Mouse (Mus musculus) MEL (cell line): ENCODE measurements around the gene Ccdc146. TPM values are rescaled to one million over a fixed set of nuclear protein-coding genes. Genes with fewer than 3 reads are reported as not detected.

Experiments
- DNase-seq: peaks from one replicate; pipeline ENCODE4 v3.0.0; 2011; ENCODE audit warnings: low read depth, low spot score
- H3K27ac ChIP-seq: 2 replicates; pipeline ENCODE4 v1.5.1; 2012; ENCODE audit warnings: low read depth, mild to moderate bottlenecking, control low read depth, low read length, moderate library complexity; ENCODE audit not compliant: control insufficient read depth
- H3K27me3 ChIP-seq, 2 experiments: fragments of 150-350 bp in 1 of 2; sonication (generic) in 1 of 2; 2 replicates each; pipeline ENCODE4 v1.6.1; 2012; ENCODE audit warnings: low read length in 2 of 2, mild to moderate bottlenecking in 2 of 2, improper control_type of control experiment in 1 of 2, moderate library complexity in 1 of 2; ENCODE audit not compliant: insufficient read depth in 2 of 2, control insufficient read depth in 1 of 2
- H3K36me3 ChIP-seq, 2 experiments: 2 replicates each; pipeline ENCODE4 v1.6.1; 2012 to 2014; ENCODE audit warnings: low read length in 2 of 2, improper control_type of control experiment in 1 of 2, inconsistent platforms in 1 of 2, mild to moderate bottlenecking in 1 of 2; ENCODE audit not compliant: insufficient read depth in 2 of 2, control insufficient read depth in 1 of 2
- H3K4me1 ChIP-seq, 2 experiments: fragments of 150-350 bp in 1 of 2; sonication (generic) in 1 of 2; 2 replicates each; pipeline ENCODE4 v1.6.1; 2012; ENCODE audit warnings: low read length in 2 of 2, improper control_type of control experiment in 1 of 2, mild to moderate bottlenecking in 1 of 2; ENCODE audit not compliant: insufficient read depth in 2 of 2, control insufficient read depth in 1 of 2
- H3K4me3 ChIP-seq, 2 experiments: fragments of 150-350 bp in 1 of 2; sonication (generic) in 1 of 2; 2 replicates each; pipeline ENCODE4 v1.5.1; 2012; ENCODE audit warnings: low read depth in 2 of 2, low read length in 2 of 2, mild to moderate bottlenecking in 2 of 2, moderate library complexity in 2 of 2, control low read depth in 1 of 2, improper control_type of control experiment in 1 of 2; ENCODE audit not compliant: control insufficient read depth in 1 of 2, insufficient read depth in 1 of 2
- H3K79me2 ChIP-seq: 2 replicates; pipeline ENCODE4 v1.6.1; 2012; ENCODE audit warnings: mild to moderate bottlenecking, low read length, moderate library complexity; ENCODE audit not compliant: control insufficient read depth, poor library complexity, insufficient read depth
- H3K9ac ChIP-seq: 2 replicates; pipeline ENCODE4 v1.6.1; 2012; ENCODE audit warnings: low read depth, mild to moderate bottlenecking, control low read depth, low read length, moderate library complexity; ENCODE audit not compliant: control insufficient read depth, poor library complexity, severe bottlenecking
- H3K9me3 ChIP-seq: fragments of 150-350 bp; sonication (generic); replicated peaks from 2 replicates; pipeline ENCODE4 v1.6.1; 2012; ENCODE audit warnings: mild to moderate bottlenecking, low read length, improper control_type of control experiment, moderate library complexity; ENCODE audit not compliant: insufficient read depth
- BHLHE40 ChIP-seq: IDR thresholded peaks from 2 replicates; pipeline ENCODE4 v1.6.1; 2012; ENCODE audit warnings: low read depth, mild to moderate bottlenecking, inconsistent platforms, low read length, improper control_type of control experiment, borderline replicate concordance
- CHD1 ChIP-seq: IDR thresholded peaks from 2 replicates; pipeline ENCODE4 v1.6.1; 2012; ENCODE audit warnings: low read depth, mild to moderate bottlenecking, inconsistent platforms, low read length, improper control_type of control experiment
- EP300 ChIP-seq, 2 experiments: IDR thresholded peaks; 2 replicates each; pipeline ENCODE4 v1.6.1; 2011; ENCODE audit warnings: improper control_type of control experiment in 2 of 2, low read length in 2 of 2, low read depth in 1 of 2, mild to moderate bottlenecking in 1 of 2
- GABPA ChIP-seq: IDR thresholded peaks from 2 replicates; pipeline ENCODE4 v1.6.1; 2012; ENCODE audit warnings: low read depth, mild to moderate bottlenecking, inconsistent platforms, low read length, improper control_type of control experiment, moderate library complexity
- HCFC1 ChIP-seq: IDR thresholded peaks from 2 replicates; pipeline ENCODE4 v1.6.1; 2012; ENCODE audit warnings: low read depth, mild to moderate bottlenecking, inconsistent platforms, low read length, improper control_type of control experiment, moderate library complexity
- KAT2A ChIP-seq: conservative IDR thresholded peaks from 2 replicates; pipeline ENCODE4 v1.6.1; 2012; ENCODE audit warnings: low read depth, low read length, improper control_type of control experiment, inconsistent platforms
- MEF2A ChIP-seq: IDR thresholded peaks from 2 replicates; pipeline ENCODE4 v1.6.1; 2014; ENCODE audit warnings: low read depth, mild to moderate bottlenecking, inconsistent platforms, low read length, improper control_type of control experiment; ENCODE audit not compliant: poor library complexity, insufficient replicate concordance, severe bottlenecking; ENCODE audit errors: extremely low read depth
- MXI1 ChIP-seq: IDR thresholded peaks from 2 replicates; pipeline ENCODE4 v1.6.1; 2011; ENCODE audit warnings: mild to moderate bottlenecking, low read depth, low read length, improper control_type of control experiment
- MYC ChIP-seq: IDR thresholded peaks from 2 replicates; pipeline ENCODE4 v1.6.1; 2011; ENCODE audit warnings: low read depth, mild to moderate bottlenecking, low read length, improper control_type of control experiment, moderate library complexity
- NELFE ChIP-seq: IDR thresholded peaks from 2 replicates; pipeline ENCODE4 v1.6.1; 2011; ENCODE audit warnings: low read depth, low read length, improper control_type of control experiment
- POLR2A ChIP-seq, 2 experiments: IDR thresholded peaks; 2 replicates each; pipeline ENCODE4 v1.6.1; 2011 to 2012; ENCODE audit warnings: low read length in 2 of 2, mild to moderate bottlenecking in 2 of 2, control low read depth in 1 of 2, improper control_type of control experiment in 1 of 2, low read depth in 1 of 2, moderate library complexity in 1 of 2; ENCODE audit not compliant: control insufficient read depth in 1 of 2, insufficient read depth in 1 of 2, poor library complexity in 1 of 2
- POLR2AphosphoS2 ChIP-seq: IDR thresholded peaks from 2 replicates; pipeline ENCODE4 v1.6.1; 2011; ENCODE audit warnings: low read length, improper control_type of control experiment
- POLR2AphosphoS5 ChIP-seq: IDR thresholded peaks from 2 replicates; pipeline ENCODE4 v1.6.1; 2012; ENCODE audit warnings: low read depth, borderline replicate concordance, mild to moderate bottlenecking, inconsistent platforms, low read length, moderate library complexity, mixed read lengths
- RAD21 ChIP-seq: IDR thresholded peaks from 2 replicates; pipeline ENCODE4 v1.6.1; 2011; ENCODE audit warnings: mild to moderate bottlenecking, low read depth, low read length, improper control_type of control experiment
- SMC3 ChIP-seq: IDR thresholded peaks from 2 replicates; pipeline ENCODE4 v1.6.1; 2011; ENCODE audit warnings: low read depth, low read length, improper control_type of control experiment
- TBP ChIP-seq: IDR thresholded peaks from 2 replicates; pipeline ENCODE4 v1.8.0; 2011; ENCODE audit warnings: low read depth, low read length, improper control_type of control experiment
- UBTF ChIP-seq: IDR thresholded peaks from 2 replicates; pipeline ENCODE4 v1.6.1; 2012; ENCODE audit warnings: low read depth, mild to moderate bottlenecking, inconsistent platforms, low read length, improper control_type of control experiment, moderate library complexity, borderline replicate concordance; ENCODE audit not compliant: insufficient read depth
- USF1 ChIP-seq: IDR thresholded peaks from 2 replicates; pipeline ENCODE4 v1.6.1; 2014; ENCODE audit warnings: low read depth, mild to moderate bottlenecking, inconsistent platforms, low read length, improper control_type of control experiment, moderate library complexity
- USF2 ChIP-seq, 2 experiments: IDR thresholded peaks; 2 replicates each; pipeline ENCODE4 v1.6.1; 2011 to 2012; ENCODE audit warnings: improper control_type of control experiment in 2 of 2, low read length in 2 of 2, borderline replicate concordance in 1 of 2, inconsistent platforms in 1 of 2, low read depth in 1 of 2, mild to moderate bottlenecking in 1 of 2; ENCODE audit not compliant: insufficient read depth in 1 of 2
- ZC3H11A ChIP-seq: IDR thresholded peaks from 2 replicates; pipeline ENCODE4 v1.6.1; 2012; ENCODE audit warnings: low read depth, mild to moderate bottlenecking, inconsistent platforms, low read length, improper control_type of control experiment
- ZKSCAN1 ChIP-seq: IDR thresholded peaks from 2 replicates; pipeline ENCODE4 v1.6.1; 2012; ENCODE audit warnings: low read depth, mild to moderate bottlenecking, inconsistent platforms, low read length, improper control_type of control experiment, moderate library complexity
- ZMIZ1 ChIP-seq: IDR thresholded peaks from 2 replicates; pipeline ENCODE4 v1.6.1; 2012; ENCODE audit warnings: low read depth, mild to moderate bottlenecking, inconsistent platforms, low read length, improper control_type of control experiment, moderate library complexity
- ZNF384 ChIP-seq: IDR thresholded peaks from 2 replicates; pipeline ENCODE4 v1.6.1; 2012; ENCODE audit warnings: low read depth, mild to moderate bottlenecking, inconsistent platforms, low read length, improper control_type of control experiment
- polyA plus RNA-seq, 2 experiments: library from polyadenylated mRNA; stranded (reverse) in 1 of 2; unstranded in 1 of 2; fragments of >175 nt in 1 of 2; fragments of >200 nt in 1 of 2; gene quantifications; 2 replicates each; pipeline versions ENCODE4 v1.2.1 to v1.2.4; 2012; ENCODE audit warnings: low replicate concordance in 2 of 2, low read depth in 1 of 2; ENCODE audit not compliant: insufficient read length in 2 of 2, insufficient read depth in 1 of 2, missing spikeins in 1 of 2
- total RNA-seq: library from RNA; depleted of rRNA; stranded (reverse); fragments of 300-350 nt; gene quantifications from 2 replicates; pipeline ENCODE4 v1.2.3, GENCODE M21; 2012

Gene Ccdc146
- total and polyA plus RNA-seq, 3 experiments = 0.35 to 0.45 TPM; not detected in 1

- Histone ChIP-seq H3K4me3 (no peak overlapping the region), H3K36me3 (no peaks in the 10 kb centered on the region), H3K27me3 (no peaks in the 10 kb centered on the region), H3K4me1 (no peaks in the 10 kb centered on the region), H3K27ac (no peak overlapping the region), H3K9ac (no peak overlapping the region), H3K9me3 (no peaks in the 10 kb centered on the region), H3K79me2 (no peaks in the 10 kb centered on the region)
- TF ChIP-seq POLR2AphosphoS2 = no peak
- TF ChIP-seq EP300 (IDR thresholded peaks at IDR 0.05; ENCODE audit: low read depth in 1 of 2, low read length in 2 of 2) = no peak
- no peak for TF ChIP-seq POLR2A (IDR thresholded peaks at IDR 0.05; ENCODE audit: control insufficient read depth in 1 of 2, insufficient read depth in 1 of 2, low read depth in 1 of 2, low read length in 2 of 2, poor library complexity in 1 of 2)
- no peak for TF ChIP-seq ZMIZ1
- TF ChIP-seq MYC = no peak
- TF ChIP-seq ZNF384 = no peak
- no peak for TF ChIP-seq KAT2A
- no peak for DNase-seq
Measured at GRCm38 (mm10) chr5:21271386-21272354, 152.8 kb downstream of the Ccdc146 start.

GRCm38 (mm10) chr5:21270756-21271155 lies 153.7 kb downstream of the Ccdc146 start:
- no peaks in the 10 kb centered on the region for H3K4me1 ChIP-seq
- no peaks in the 10 kb centered on the region for H3K27me3 ChIP-seq
- no peaks in the 10 kb centered on the region for H3K79me2 ChIP-seq
- no peak for TF ChIP-seq MXI1
- no peak for TF ChIP-seq MEF2A
- no peak for TF ChIP-seq GABPA
- no peak for TF ChIP-seq BHLHE40
- no peak for TF ChIP-seq SMC3
- TF ChIP-seq CHD1 = no peak
- TF ChIP-seq, all 39 proteins: peak for 0
- H3K4me3 ChIP-seq = no peak overlapping the region
- H3K9ac ChIP-seq = no peak overlapping the region
- no peak for DNase-seq
- H3K27ac ChIP-seq = no peak overlapping the region
- no peaks in the 10 kb centered on the region for H3K36me3 ChIP-seq
- no peaks in the 10 kb centered on the region for H3K9me3 ChIP-seq

- TF ChIP-seq POLR2AphosphoS2 (no peak), HCFC1 (no peak), ZC3H11A (no peak), POLR2A (IDR thresholded peaks at IDR 0.05; ENCODE audit: control insufficient read depth in 1 of 2, insufficient read depth in 1 of 2, low read depth in 1 of 2, low read length in 2 of 2, poor library complexity in 1 of 2) (no peak), ZKSCAN1 (no peak), GABPA (no peak), BHLHE40 (no peak), NELFE (no peak), UBTF (no peak), TBP (no peak), POLR2AphosphoS5 (no peak), RAD21 (no peak), USF1 (no peak), USF2 (IDR thresholded peaks at IDR 0.05; ENCODE audit: borderline replicate concordance in 1 of 2, insufficient read depth in 1 of 2, low read depth in 1 of 2, low read length in 2 of 2) (no peak), MXI1 (no peak), ZNF384 (no peak)
- Histone ChIP-seq H3K9ac (no peak overlapping the region), H3K36me3 (no peaks in the 10 kb centered on the region), H3K4me3 (no peak overlapping the region), H3K27me3 (no peaks in the 10 kb centered on the region), H3K4me1 (no peaks in the 10 kb centered on the region), H3K79me2 (no peaks in the 10 kb centered on the region), H3K27ac (no peak overlapping the region), H3K9me3 (no peaks in the 10 kb centered on the region)
- no peak for DNase-seq
Measured at GRCm38 (mm10) chr5:21269446-21269845, 155.0 kb downstream of the Ccdc146 start.
